Mouse (Mus musculus): ENCODE results near the gene Tap2.

The Tap2 gene

GRCm38 (mm10) chr17:34203444-34203843 lies at the start of gene Tap2:
Tap2 (plus strand) TSS chr17:34203527.
- DNase-seq (ENCODE audit: low spot score in 2 of 2): no peak

GRCm38 (mm10) chr17:34155534-34155933 lies 47.8 kb upstream of the Tap2 start:
- DNase-seq (ENCODE audit: low spot score in 2 of 2): no peak

GRCm38 (mm10) chr17:34164202-34164895 lies 39.0 kb upstream of the Tap2 start:
- DNase-seq (ENCODE audit: low spot score in 2 of 2): no peak

GRCm38 (mm10) chr17:34165033-34165730 lies 38.1 kb upstream of the Tap2 start:
- no peak for DNase-seq (ENCODE audit: low spot score in 2 of 2)

- no peak for DNase-seq (ENCODE audit: low spot score in 2 of 2)
Observed at GRCm38 (mm10) chr17:34169279-34169678, 34.0 kb upstream of the Tap2 start.

GRCm38 (mm10) chr17:34170487-34170876 lies 32.8 kb upstream of the Tap2 start:
- DNase-seq (ENCODE audit: low spot score in 2 of 2): no peak

- DNase-seq (ENCODE audit: low spot score in 2 of 2): peak in 1 of 2 experiments; percentile 68
Observed at GRCm38 (mm10) chr17:34170877-34171498, 32.3 kb upstream of the Tap2 start.

GRCm38 (mm10) chr17:34172528-34172927 lies 30.8 kb upstream of the Tap2 start:
- no peak for DNase-seq (ENCODE audit: low spot score in 2 of 2)

- no peak for DNase-seq (ENCODE audit: low spot score in 2 of 2)
Observed at GRCm38 (mm10) chr17:34174075-34174474, 29.3 kb upstream of the Tap2 start.

GRCm38 (mm10) chr17:34177179-34177578 lies 26.1 kb upstream of the Tap2 start:
- no peak for DNase-seq (ENCODE audit: low spot score in 2 of 2)

GRCm38 (mm10) chr17:34179019-34179418 lies 24.3 kb upstream of the Tap2 start:
- no peak for DNase-seq (ENCODE audit: low spot score in 2 of 2)

GRCm38 (mm10) chr17:34179913-34180859 lies 23.1 kb upstream of the Tap2 start:
- no peak for DNase-seq (ENCODE audit: low spot score in 2 of 2)

GRCm38 (mm10) chr17:34183564-34184219 lies 19.6 kb upstream of the Tap2 start:
- no peak for DNase-seq (ENCODE audit: low spot score in 2 of 2)

- DNase-seq (ENCODE audit: low spot score in 2 of 2): no peak
Observed at GRCm38 (mm10) chr17:34185526-34185925, 17.8 kb upstream of the Tap2 start.

- no peak for DNase-seq (ENCODE audit: low spot score in 2 of 2)
Observed at GRCm38 (mm10) chr17:34186885-34187260, 16.5 kb upstream of the Tap2 start.

GRCm38 (mm10) chr17:34187261-34187916 lies 15.9 kb upstream of the Tap2 start, which contains the start of the genes Tap1 and Psmb9:
Tap1 (plus strand) TSS chr17:34187553.
Psmb9 (minus strand) TSS chr17:34187764.
- peak; percentile 89 to 94 for DNase-seq (ENCODE audit: low spot score in 2 of 2)

- no peak for DNase-seq (ENCODE audit: low spot score in 2 of 2)
Observed at GRCm38 (mm10) chr17:34188010-34188409, 15.3 kb upstream of the Tap2 start.

GRCm38 (mm10) chr17:34188986-34189385 lies 14.3 kb upstream of the Tap2 start:
- no peak for DNase-seq (ENCODE audit: low spot score in 2 of 2)

- no peak for DNase-seq (ENCODE audit: low spot score in 2 of 2)
Observed at GRCm38 (mm10) chr17:34192852-34193251, 10.5 kb upstream of the Tap2 start.

- DNase-seq (ENCODE audit: low spot score in 2 of 2): no peak
Observed at GRCm38 (mm10) chr17:34193468-34193867, 9.9 kb upstream of the Tap2 start.

- DNase-seq (ENCODE audit: low spot score in 2 of 2): no peak
Observed at GRCm38 (mm10) chr17:34194723-34195122, 8.6 kb upstream of the Tap2 start.

Measured in frontal cortex, postnatal 10 days (tissue).